Mouse (Mus musculus) MEL (cell line): ENCODE data around the gene Cdh16. TPM values are rescaled to one million over a fixed set of nuclear protein-coding genes. Genes with fewer than 3 reads are reported as not detected.

Source experiments
- DNase-seq: peaks from one replicate; pipeline ENCODE4 v3.0.0; 2011; ENCODE audit warnings: low read depth, low spot score
- H3K27ac ChIP-seq: 2 replicates; pipeline ENCODE4 v1.5.1; 2012; ENCODE audit warnings: low read depth, mild to moderate bottlenecking, control low read depth, low read length, moderate library complexity; ENCODE audit not compliant: control insufficient read depth
- H3K27me3 ChIP-seq, 2 experiments: fragments of 150-350 bp in 1 of 2; sonication (generic) in 1 of 2; 2 replicates each; pipeline ENCODE4 v1.6.1; 2012; ENCODE audit warnings: low read length in 2 of 2, mild to moderate bottlenecking in 2 of 2, improper control_type of control experiment in 1 of 2, moderate library complexity in 1 of 2; ENCODE audit not compliant: insufficient read depth in 2 of 2, control insufficient read depth in 1 of 2
- H3K36me3 ChIP-seq, 2 experiments: 2 replicates each; pipeline ENCODE4 v1.6.1; 2012 to 2014; ENCODE audit warnings: low read length in 2 of 2, improper control_type of control experiment in 1 of 2, inconsistent platforms in 1 of 2, mild to moderate bottlenecking in 1 of 2; ENCODE audit not compliant: insufficient read depth in 2 of 2, control insufficient read depth in 1 of 2
- H3K4me1 ChIP-seq, 2 experiments: fragments of 150-350 bp in 1 of 2; sonication (generic) in 1 of 2; 2 replicates each; pipeline ENCODE4 v1.6.1; 2012; ENCODE audit warnings: low read length in 2 of 2, improper control_type of control experiment in 1 of 2, mild to moderate bottlenecking in 1 of 2; ENCODE audit not compliant: insufficient read depth in 2 of 2, control insufficient read depth in 1 of 2
- H3K4me3 ChIP-seq, 2 experiments: fragments of 150-350 bp in 1 of 2; sonication (generic) in 1 of 2; 2 replicates each; pipeline ENCODE4 v1.5.1; 2012; ENCODE audit warnings: low read depth in 2 of 2, low read length in 2 of 2, mild to moderate bottlenecking in 2 of 2, moderate library complexity in 2 of 2, control low read depth in 1 of 2, improper control_type of control experiment in 1 of 2; ENCODE audit not compliant: control insufficient read depth in 1 of 2, insufficient read depth in 1 of 2
- H3K79me2 ChIP-seq: 2 replicates; pipeline ENCODE4 v1.6.1; 2012; ENCODE audit warnings: mild to moderate bottlenecking, low read length, moderate library complexity; ENCODE audit not compliant: control insufficient read depth, poor library complexity, insufficient read depth
- H3K9ac ChIP-seq: 2 replicates; pipeline ENCODE4 v1.6.1; 2012; ENCODE audit warnings: low read depth, mild to moderate bottlenecking, control low read depth, low read length, moderate library complexity; ENCODE audit not compliant: control insufficient read depth, poor library complexity, severe bottlenecking
- H3K9me3 ChIP-seq: fragments of 150-350 bp; sonication (generic); replicated peaks from 2 replicates; pipeline ENCODE4 v1.6.1; 2012; ENCODE audit warnings: mild to moderate bottlenecking, low read length, improper control_type of control experiment, moderate library complexity; ENCODE audit not compliant: insufficient read depth
- BHLHE40 ChIP-seq: IDR thresholded peaks from 2 replicates; pipeline ENCODE4 v1.6.1; 2012; ENCODE audit warnings: low read depth, mild to moderate bottlenecking, inconsistent platforms, low read length, improper control_type of control experiment, borderline replicate concordance
- CHD2 ChIP-seq: IDR thresholded peaks from 2 replicates; pipeline ENCODE4 v1.6.1; 2011; ENCODE audit warnings: low read length, improper control_type of control experiment
- E2F4 ChIP-seq: IDR thresholded peaks from 2 replicates; pipeline ENCODE4 v1.6.1; 2011; ENCODE audit warnings: low read depth, low read length, improper control_type of control experiment, borderline replicate concordance
- ELF1 ChIP-seq: IDR thresholded peaks from 2 replicates; pipeline ENCODE4 v1.6.1; 2014; ENCODE audit warnings: low read depth, mild to moderate bottlenecking, inconsistent platforms, low read length, improper control_type of control experiment, moderate library complexity
- ETS1 ChIP-seq: IDR thresholded peaks from 2 replicates; pipeline ENCODE4 v1.6.1; 2012; ENCODE audit warnings: low read depth, mild to moderate bottlenecking, inconsistent platforms, low read length, improper control_type of control experiment, moderate library complexity
- GABPA ChIP-seq: IDR thresholded peaks from 2 replicates; pipeline ENCODE4 v1.6.1; 2012; ENCODE audit warnings: low read depth, mild to moderate bottlenecking, inconsistent platforms, low read length, improper control_type of control experiment, moderate library complexity
- GATA1 ChIP-seq: IDR thresholded peaks from 2 replicates; pipeline ENCODE4 v1.6.1; 2011; ENCODE audit warnings: low read depth, low read length, improper control_type of control experiment
- JUND ChIP-seq: IDR thresholded peaks from 2 replicates; pipeline ENCODE4 v1.6.1; 2011; ENCODE audit warnings: low read depth, mild to moderate bottlenecking, improper control_type of control experiment, low read length
- KAT2A ChIP-seq: conservative IDR thresholded peaks from 2 replicates; pipeline ENCODE4 v1.6.1; 2012; ENCODE audit warnings: low read depth, low read length, improper control_type of control experiment, inconsistent platforms
- MAX ChIP-seq: IDR thresholded peaks from 2 replicates; pipeline ENCODE4 v1.6.1; 2011; ENCODE audit warnings: low read length, improper control_type of control experiment
- MEF2A ChIP-seq: IDR thresholded peaks from 2 replicates; pipeline ENCODE4 v1.6.1; 2014; ENCODE audit warnings: low read depth, mild to moderate bottlenecking, inconsistent platforms, low read length, improper control_type of control experiment; ENCODE audit not compliant: poor library complexity, insufficient replicate concordance, severe bottlenecking; ENCODE audit errors: extremely low read depth
- MXI1 ChIP-seq: IDR thresholded peaks from 2 replicates; pipeline ENCODE4 v1.6.1; 2011; ENCODE audit warnings: mild to moderate bottlenecking, low read depth, low read length, improper control_type of control experiment
- MYB ChIP-seq: IDR thresholded peaks from 2 replicates; pipeline ENCODE4 v1.6.1; 2011; ENCODE audit warnings: mild to moderate bottlenecking, low read depth, low read length, improper control_type of control experiment
- MYC ChIP-seq: IDR thresholded peaks from 2 replicates; pipeline ENCODE4 v1.6.1; 2011; ENCODE audit warnings: low read depth, mild to moderate bottlenecking, low read length, improper control_type of control experiment, moderate library complexity
- NELFE ChIP-seq: IDR thresholded peaks from 2 replicates; pipeline ENCODE4 v1.6.1; 2011; ENCODE audit warnings: low read depth, low read length, improper control_type of control experiment
- NRF1 ChIP-seq: IDR thresholded peaks from 2 replicates; pipeline ENCODE4 v1.6.1; 2014; ENCODE audit warnings: low read depth, mild to moderate bottlenecking, inconsistent platforms, low read length, improper control_type of control experiment, moderate library complexity; ENCODE audit not compliant: poor library complexity, insufficient read depth, severe bottlenecking
- POLR2A ChIP-seq, 2 experiments: IDR thresholded peaks; 2 replicates each; pipeline ENCODE4 v1.6.1; 2011 to 2012; ENCODE audit warnings: low read length in 2 of 2, mild to moderate bottlenecking in 2 of 2, control low read depth in 1 of 2, improper control_type of control experiment in 1 of 2, low read depth in 1 of 2, moderate library complexity in 1 of 2; ENCODE audit not compliant: control insufficient read depth in 1 of 2, insufficient read depth in 1 of 2, poor library complexity in 1 of 2
- POLR2AphosphoS5 ChIP-seq: IDR thresholded peaks from 2 replicates; pipeline ENCODE4 v1.6.1; 2012; ENCODE audit warnings: low read depth, borderline replicate concordance, mild to moderate bottlenecking, inconsistent platforms, low read length, moderate library complexity, mixed read lengths
- RAD21 ChIP-seq: IDR thresholded peaks from 2 replicates; pipeline ENCODE4 v1.6.1; 2011; ENCODE audit warnings: mild to moderate bottlenecking, low read depth, low read length, improper control_type of control experiment
- RCOR1 ChIP-seq: IDR thresholded peaks from 2 replicates; pipeline ENCODE4 v1.6.1; 2012; ENCODE audit warnings: low read depth, mild to moderate bottlenecking, inconsistent platforms, low read length, improper control_type of control experiment
- SIN3A ChIP-seq: IDR thresholded peaks from 2 replicates; pipeline ENCODE4 v1.6.1; 2012; ENCODE audit warnings: low read length, improper control_type of control experiment, inconsistent platforms
- SMC3 ChIP-seq: IDR thresholded peaks from 2 replicates; pipeline ENCODE4 v1.6.1; 2011; ENCODE audit warnings: low read depth, low read length, improper control_type of control experiment
- TCF12 ChIP-seq: IDR thresholded peaks from 2 replicates; pipeline ENCODE4 v1.6.1; 2014; ENCODE audit warnings: low read depth, mild to moderate bottlenecking, inconsistent platforms, low read length, improper control_type of control experiment, moderate library complexity
- USF2 ChIP-seq, 2 experiments: IDR thresholded peaks; 2 replicates each; pipeline ENCODE4 v1.6.1; 2011 to 2012; ENCODE audit warnings: improper control_type of control experiment in 2 of 2, low read length in 2 of 2, borderline replicate concordance in 1 of 2, inconsistent platforms in 1 of 2, low read depth in 1 of 2, mild to moderate bottlenecking in 1 of 2; ENCODE audit not compliant: insufficient read depth in 1 of 2
- ZKSCAN1 ChIP-seq: IDR thresholded peaks from 2 replicates; pipeline ENCODE4 v1.6.1; 2012; ENCODE audit warnings: low read depth, mild to moderate bottlenecking, inconsistent platforms, low read length, improper control_type of control experiment, moderate library complexity
- ZMIZ1 ChIP-seq: IDR thresholded peaks from 2 replicates; pipeline ENCODE4 v1.6.1; 2012; ENCODE audit warnings: low read depth, mild to moderate bottlenecking, inconsistent platforms, low read length, improper control_type of control experiment, moderate library complexity
- ZNF384 ChIP-seq: IDR thresholded peaks from 2 replicates; pipeline ENCODE4 v1.6.1; 2012; ENCODE audit warnings: low read depth, mild to moderate bottlenecking, inconsistent platforms, low read length, improper control_type of control experiment
- polyA plus RNA-seq, 2 experiments: library from polyadenylated mRNA; stranded (reverse) in 1 of 2; unstranded in 1 of 2; fragments of >175 nt in 1 of 2; fragments of >200 nt in 1 of 2; gene quantifications; 2 replicates each; pipeline versions ENCODE4 v1.2.1 to v1.2.4; 2012; ENCODE audit warnings: low replicate concordance in 2 of 2, low read depth in 1 of 2; ENCODE audit not compliant: insufficient read length in 2 of 2, insufficient read depth in 1 of 2, missing spikeins in 1 of 2
- total RNA-seq: library from RNA; depleted of rRNA; stranded (reverse); fragments of 300-350 nt; gene quantifications from 2 replicates; pipeline ENCODE4 v1.2.3, GENCODE M21; 2012

Cdh16 gene
- total and polyA plus RNA-seq, 3 experiments = 0.45 TPM; not detected in 2

DNA sequence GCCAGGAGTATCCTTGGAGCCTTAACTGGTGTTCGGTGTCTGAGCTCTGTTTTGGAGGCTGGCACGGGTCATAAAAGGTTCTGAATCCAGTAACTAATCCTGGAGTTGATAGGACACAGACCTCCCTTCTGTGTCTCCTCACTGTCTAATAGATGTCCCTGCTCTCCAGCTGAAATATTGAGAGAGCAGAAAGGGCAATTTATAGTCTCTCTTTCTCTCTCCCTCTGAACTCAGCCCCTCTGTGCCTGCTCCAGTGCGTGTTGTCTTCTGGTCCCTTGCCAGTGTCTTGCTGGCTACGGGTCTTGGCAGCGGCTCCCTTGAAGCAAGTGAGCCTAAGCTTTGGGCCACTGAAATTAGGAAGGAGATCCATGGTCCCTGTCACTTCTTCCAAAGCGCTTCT is 26.5 kb downstream of the Cdh16 start:
- Histone ChIP-seq H3K36me3 (peaks cover 0 to 18% of the 10 kb centered on the region in 2 experiments; a peak in 2 of 4 replicates), H3K27me3 (no peaks in the 10 kb centered on the region), H3K9me3 (no peaks in the 10 kb centered on the region), H3K27ac (no peak overlapping the region), H3K4me1 (peaks cover 0 to 10% of the 10 kb centered on the region in 2 experiments; a peak in 3 of 4 replicates), H3K9ac (no peak overlapping the region), H3K4me3 (no peak overlapping the region), H3K79me2 (peaks cover 26% of the 10 kb centered on the region)
- TF ChIP-seq GATA1 (no peak), MYC (no peak), E2F4 (no peak), RAD21 (no peak), KAT2A (no peak), POLR2A (IDR thresholded peaks at IDR 0.05; ENCODE audit: control insufficient read depth in 1 of 2, insufficient read depth in 1 of 2, low read depth in 1 of 2, low read length in 2 of 2, poor library complexity in 1 of 2) (no peak), POLR2AphosphoS5 (no peak), RCOR1 (no peak), NELFE (no peak), MYB (no peak), BHLHE40 (no peak), TCF12 (no peak), CHD2 (no peak), ETS1 (no peak), ZKSCAN1 (no peak), NRF1 (no peak), MEF2A (no peak)
- DNase-seq = no peak

DNA sequence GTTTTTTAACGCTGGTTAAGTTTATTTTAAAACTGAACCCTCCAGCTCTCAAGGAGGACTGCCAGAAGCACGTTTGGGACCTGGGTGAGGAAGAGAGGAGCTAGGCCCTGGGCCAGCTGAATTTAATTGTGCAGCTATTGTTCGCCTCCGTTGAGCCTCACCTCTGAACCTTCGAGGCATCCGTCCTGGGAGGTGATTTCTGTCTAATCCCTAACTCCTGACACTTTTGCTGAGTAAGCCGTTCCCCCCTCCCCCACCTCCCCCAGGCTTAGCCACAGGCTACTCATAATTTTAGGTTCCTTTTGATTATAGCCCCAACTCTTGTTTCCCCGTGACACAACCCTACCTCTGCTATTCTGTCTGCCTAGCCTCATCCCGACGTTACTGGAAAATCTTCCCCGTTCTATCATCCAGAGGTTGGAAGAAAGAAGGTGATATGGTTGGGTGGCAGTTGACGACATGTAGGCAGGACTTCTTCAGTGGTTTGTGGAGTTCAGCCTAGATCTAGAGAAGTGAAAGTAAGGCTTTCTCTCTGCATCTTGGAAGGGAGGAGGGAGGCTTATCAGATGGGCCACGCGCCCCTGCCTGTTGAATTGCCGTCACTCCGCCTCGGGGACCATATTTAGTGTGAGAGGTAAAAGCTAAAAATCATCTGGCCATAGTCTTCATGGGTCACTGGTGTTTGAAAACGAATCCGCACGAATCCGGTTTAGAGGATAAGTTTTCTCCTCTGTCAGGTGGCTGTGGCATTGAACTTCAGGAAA is 28.2 kb downstream of the Cdh16 start:
- Histone ChIP-seq H3K4me3 (peak overlapping the region; percentile 61 to 72), H3K9ac (peak overlapping the region; percentile 61), H3K27me3 (no peaks in the 10 kb centered on the region), H3K79me2 (peaks cover 38% of the 10 kb centered on the region), H3K4me1 (peaks cover 2 to 15% of the 10 kb centered on the region in 2 experiments; a peak in 3 of 4 replicates), H3K9me3 (no peaks in the 10 kb centered on the region), H3K27ac (peak overlapping the region; percentile 92), H3K36me3 (peaks cover 0 to 25% of the 10 kb centered on the region in 2 experiments; a peak in 2 of 4 replicates)
- peak; percentile 90 for DNase-seq
- TF ChIP-seq ETS1 = peak; percentile 88
- no peak for TF ChIP-seq ZNF384
- TF ChIP-seq TCF12 = peak; percentile 41; the same call in 1 of the 2 replicates
- TF ChIP-seq USF2 (IDR thresholded peaks at IDR 0.05; ENCODE audit: borderline replicate concordance in 1 of 2, insufficient read depth in 1 of 2, low read depth in 1 of 2, low read length in 2 of 2) = no peak
- peak in 1 of 2 experiments; percentile 55; a peak in 1 of 4 replicates for TF ChIP-seq POLR2A (IDR thresholded peaks at IDR 0.05; ENCODE audit: control insufficient read depth in 1 of 2, insufficient read depth in 1 of 2, low read depth in 1 of 2, low read length in 2 of 2, poor library complexity in 1 of 2)
- TF ChIP-seq MAX = 0 out of 2 replicates have a peak, but pooled peaks have one; percentile 46
- TF ChIP-seq NELFE = no peak
- peak; percentile 99 for TF ChIP-seq GATA1
- TF ChIP-seq MXI1 = peak; percentile 68; the same call in 1 of the 2 replicates
- no peak for TF ChIP-seq MYB
- TF ChIP-seq SMC3 = no peak
- peak; percentile 77; the same call in 1 of the 2 replicates for TF ChIP-seq SIN3A
- no peak for TF ChIP-seq JUND
- TF ChIP-seq POLR2AphosphoS5 = no peak
- peak; percentile 27; the same call in 1 of the 2 replicates for TF ChIP-seq CHD2
- no peak for TF ChIP-seq RAD21
- no peak for TF ChIP-seq E2F4
- TF ChIP-seq ELF1 = no peak
- no peak for TF ChIP-seq GABPA
- TF ChIP-seq ZMIZ1 = no peak
- peak; percentile 71; the same call in 1 of the 2 replicates for TF ChIP-seq MYC
